Mouse (Mus musculus): ENCODE data around the gene Magi1.

Magi1 gene

GRCm38 (mm10) chr6:94163325-94163995, 120.3 kb downstream of the Magi1 start:
- DNase-seq (ENCODE audit: extremely low read depth, insufficient read length, low spot score): no peak

DNA sequence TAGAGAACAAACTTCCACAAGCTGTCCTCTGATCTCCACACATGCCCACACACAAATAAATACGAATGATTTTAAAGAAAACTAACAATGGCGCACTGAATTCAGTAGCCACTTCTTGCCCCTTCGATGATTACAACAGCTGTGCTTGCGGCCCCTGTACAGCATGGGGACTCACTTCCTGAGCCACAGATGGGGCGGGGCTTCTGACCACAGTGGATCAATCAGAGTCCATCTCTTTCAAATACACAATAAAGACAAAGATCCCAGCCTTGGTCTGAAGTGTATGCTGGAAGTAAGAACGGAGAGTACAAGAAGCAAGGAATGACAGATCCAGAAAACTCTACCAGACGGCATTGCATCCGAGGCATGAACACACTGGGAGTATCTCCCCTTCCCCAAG, 120.8 kb downstream of the Magi1 start:
- no peak for DNase-seq (ENCODE audit: extremely low read depth, insufficient read length, low spot score)

DNA sequence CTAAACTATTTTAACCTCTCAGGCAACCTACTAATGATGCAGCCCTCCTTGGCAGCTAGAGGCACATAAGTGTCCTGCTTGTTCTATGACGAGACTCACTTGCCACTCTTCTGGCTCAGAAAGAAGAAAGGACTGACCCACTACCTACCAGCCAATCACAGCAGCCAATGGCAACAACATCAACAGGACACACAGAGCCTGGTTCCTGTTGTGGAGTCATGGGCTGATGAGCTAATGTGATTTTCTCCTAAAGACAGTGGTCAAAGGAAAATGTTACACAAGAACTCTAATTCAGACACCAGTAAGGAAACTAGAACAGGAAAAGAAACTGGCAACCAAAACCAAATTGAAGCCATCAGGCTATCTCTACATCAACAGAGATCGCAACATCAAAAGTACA, 124.5 kb downstream of the Magi1 start:
- DNase-seq (ENCODE audit: extremely low read depth, insufficient read length, low spot score): no peak

GRCm38 (mm10) chr6:94158119-94158848, 125.4 kb downstream of the Magi1 start:
- DNase-seq (ENCODE audit: extremely low read depth, insufficient read length, low spot score): no peak

DNA sequence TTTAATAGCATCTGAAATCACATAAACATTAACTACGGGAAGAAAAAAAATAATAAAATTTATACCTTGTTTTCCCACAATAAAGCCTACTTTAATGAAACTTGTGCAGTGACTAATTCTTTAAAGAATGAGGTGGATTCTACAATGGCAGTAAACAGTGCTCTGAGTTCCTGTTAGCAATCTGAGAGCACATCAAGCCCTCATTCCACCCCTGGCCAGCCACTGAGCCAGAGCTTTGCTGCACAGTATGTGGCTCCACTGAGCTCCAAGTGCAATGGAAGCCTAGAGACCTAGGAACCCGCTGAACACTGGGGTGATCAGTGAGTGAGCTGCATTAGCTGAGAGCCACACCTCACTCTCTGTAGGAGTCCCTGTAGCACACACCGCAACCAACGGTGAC, 127.7 kb downstream of the Magi1 start:
- DNase-seq (ENCODE audit: extremely low read depth, insufficient read length, low spot score): no peak

DNA sequence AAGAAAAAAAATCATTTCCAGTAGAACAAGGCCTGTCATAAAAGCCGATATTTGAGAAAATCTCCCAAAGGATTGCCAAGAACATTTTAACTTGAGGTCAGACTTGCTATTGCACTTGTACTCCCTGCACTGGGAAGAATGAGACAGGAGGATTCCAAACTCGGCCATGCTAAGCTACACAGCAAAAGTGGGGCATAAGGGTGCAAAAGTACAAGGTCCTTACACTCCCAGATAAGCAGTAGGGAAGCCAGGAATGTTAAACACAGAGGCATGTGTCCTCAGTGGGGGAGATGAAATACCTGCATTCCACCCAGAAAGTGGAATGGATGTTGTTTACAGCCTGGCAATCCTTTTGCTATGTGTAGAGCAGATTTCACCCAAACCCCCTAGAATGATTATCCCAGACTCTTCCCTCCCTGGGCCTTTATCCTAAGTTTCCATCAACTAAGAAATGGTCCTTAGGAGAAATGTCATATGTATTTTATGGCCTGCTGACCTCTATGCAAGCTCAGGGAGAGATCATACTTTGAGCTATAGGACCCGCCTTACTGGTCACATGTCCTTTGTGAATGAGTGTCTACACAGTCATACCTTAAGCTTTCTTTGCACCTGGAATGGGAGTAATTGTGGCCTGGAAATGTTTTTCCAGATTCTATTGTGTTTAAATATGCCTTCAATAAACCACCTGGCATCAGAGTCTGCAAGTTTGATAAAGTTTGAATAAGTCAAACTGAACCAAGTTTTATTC, 128.7 kb downstream of the Magi1 start:
- no peak for DNase-seq (ENCODE audit: extremely low read depth, insufficient read length, low spot score)

GRCm38 (mm10) chr6:94152881-94153280, 130.8 kb downstream of the Magi1 start:
- peak; percentile 51 for DNase-seq (ENCODE audit: extremely low read depth, insufficient read length, low spot score)

DNA sequence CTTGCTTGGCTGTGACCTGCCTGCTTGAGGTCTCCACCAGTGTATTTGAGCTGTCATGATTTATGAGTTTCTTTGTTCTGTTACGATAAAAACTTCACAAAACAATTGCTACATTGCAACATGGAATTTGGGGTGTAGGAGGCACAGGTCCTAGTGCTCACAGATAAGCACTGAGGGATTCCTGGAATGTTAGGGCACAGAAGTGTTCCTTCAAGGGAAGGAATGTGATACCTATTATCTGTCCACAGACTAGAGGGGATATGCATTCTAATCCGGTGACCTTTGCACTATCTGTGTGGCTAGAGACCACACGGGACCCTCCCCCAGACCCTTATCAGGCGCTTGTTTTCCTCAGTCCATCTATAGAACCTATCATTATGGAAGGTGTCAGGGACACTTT, 132.8 kb downstream of the Magi1 start:
- no peak for DNase-seq (ENCODE audit: extremely low read depth, insufficient read length, low spot score)

DNA sequence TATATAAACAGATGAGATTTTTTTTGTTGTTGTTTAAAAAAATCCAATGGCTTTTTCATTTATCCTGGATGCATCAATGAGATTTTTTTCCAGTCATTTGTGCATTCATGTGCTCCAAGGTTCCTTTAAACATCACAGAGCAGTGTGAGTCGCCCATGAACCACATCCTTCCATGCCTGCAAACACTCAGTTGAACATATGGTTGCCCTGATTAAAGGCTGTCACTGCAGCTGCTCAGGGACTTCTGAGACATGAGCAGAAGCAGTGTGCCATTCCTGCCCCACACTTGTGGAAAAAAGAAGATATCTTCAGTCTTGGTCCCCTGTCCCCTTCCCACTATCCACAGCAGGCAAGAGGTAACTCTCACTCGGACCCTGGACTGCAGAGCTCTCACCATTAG, 133.9 kb downstream of the Magi1 start:
- DNase-seq (ENCODE audit: extremely low read depth, insufficient read length, low spot score): no peak

GRCm38 (mm10) chr6:94146206-94146493, 137.6 kb downstream of the Magi1 start:
- DNase-seq (ENCODE audit: extremely low read depth, insufficient read length, low spot score): no peak

DNA sequence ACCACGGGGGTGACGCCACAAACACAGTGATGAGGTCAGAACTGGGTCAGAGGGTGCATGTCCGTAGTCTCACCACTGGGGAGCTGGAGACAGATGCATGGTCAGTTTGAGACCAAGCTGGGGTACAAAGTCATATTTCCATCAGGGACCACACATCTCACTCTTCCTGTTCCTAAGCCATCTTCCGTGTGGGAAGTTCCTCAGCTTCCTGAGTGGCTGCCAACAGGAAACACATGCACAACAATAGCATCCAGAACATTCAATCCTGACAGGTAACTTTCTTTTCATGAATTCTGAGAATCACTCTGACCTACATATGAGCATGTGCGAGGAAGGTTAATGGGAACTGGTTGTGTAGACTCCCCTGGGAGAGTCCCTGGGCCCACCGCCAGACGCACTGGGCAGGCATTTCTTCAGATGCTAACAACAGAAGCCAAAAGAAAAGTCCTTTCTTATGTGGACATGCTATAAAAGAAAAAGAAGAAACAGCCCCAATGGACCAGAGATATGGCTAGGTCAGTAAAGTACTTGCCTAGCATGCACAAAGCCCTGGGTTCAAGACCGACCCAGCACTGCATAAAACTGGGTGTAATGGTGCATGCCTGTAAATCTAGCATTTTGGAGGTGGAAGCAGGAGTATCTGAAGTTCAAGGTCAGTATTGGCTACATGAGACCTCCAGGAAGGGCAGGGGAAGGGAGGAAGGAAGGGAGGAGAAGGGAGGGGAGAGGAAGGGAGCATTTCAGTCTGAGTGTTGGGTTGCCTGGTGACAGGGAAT, 138.1 kb downstream of the Magi1 start:
- DNase-seq (ENCODE audit: extremely low read depth, insufficient read length, low spot score): no peak

DNA sequence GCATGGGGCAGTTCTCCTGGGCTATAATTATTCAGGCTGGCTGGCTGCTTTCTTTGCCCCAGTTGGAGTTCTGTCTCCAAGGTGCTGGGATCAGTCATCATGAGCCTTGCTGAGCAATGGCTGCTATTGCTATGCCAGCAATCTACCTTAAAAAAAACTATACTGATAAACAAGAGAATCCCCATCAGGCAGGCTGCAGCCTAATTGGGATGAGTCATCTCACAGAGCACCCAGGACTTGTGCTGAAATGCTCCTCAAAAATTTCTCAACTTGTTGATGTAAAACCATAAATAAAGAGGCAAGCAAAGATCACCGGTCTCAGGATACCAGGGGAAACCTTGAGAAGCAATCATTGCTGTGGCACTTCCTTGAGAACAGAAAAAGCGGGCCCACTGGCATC, 141.2 kb downstream of the Magi1 start:
- DNase-seq (ENCODE audit: extremely low read depth, insufficient read length, low spot score): no peak

- peak; percentile 29 for DNase-seq (ENCODE audit: extremely low read depth, insufficient read length, low spot score)
These were observed 142.2 kb downstream of the Magi1 start for GRCm38 (mm10) chr6:94141496-94141895.

- DNase-seq (ENCODE audit: extremely low read depth, insufficient read length, low spot score): peak; percentile 56
These were observed 143.7 kb downstream of the Magi1 start for GRCm38 (mm10) chr6:94139952-94140414.

GRCm38 (mm10) chr6:94136693-94137092, 147.0 kb downstream of the Magi1 start:
- DNase-seq (ENCODE audit: extremely low read depth, insufficient read length, low spot score): no peak

GRCm38 (mm10) chr6:94134159-94134558, 149.6 kb downstream of the Magi1 start:
- no peak for DNase-seq (ENCODE audit: extremely low read depth, insufficient read length, low spot score)

DNA sequence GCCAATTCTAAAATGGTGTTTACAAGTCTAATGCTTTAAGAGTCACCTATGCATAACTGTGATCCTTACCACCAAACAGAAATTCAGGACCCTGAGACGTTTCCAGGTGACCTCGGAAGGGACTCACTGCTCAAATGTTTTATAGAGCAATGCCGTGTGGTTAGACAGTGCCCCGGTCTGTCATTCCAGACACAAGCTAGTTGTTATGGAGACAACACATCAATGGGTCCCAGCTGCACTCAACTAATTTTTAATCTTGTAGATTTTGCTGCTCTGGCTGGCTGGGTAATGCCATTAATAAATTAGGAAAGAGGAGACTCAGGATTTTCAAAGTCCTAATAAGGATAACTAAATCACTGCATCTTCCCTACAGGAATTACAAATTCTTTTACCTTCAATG, 151.7 kb downstream of the Magi1 start:
- DNase-seq (ENCODE audit: extremely low read depth, insufficient read length, low spot score): no peak

- DNase-seq (ENCODE audit: extremely low read depth, insufficient read length, low spot score): no peak
These were observed 153.3 kb downstream of the Magi1 start for GRCm38 (mm10) chr6:94130389-94130788.

DNA sequence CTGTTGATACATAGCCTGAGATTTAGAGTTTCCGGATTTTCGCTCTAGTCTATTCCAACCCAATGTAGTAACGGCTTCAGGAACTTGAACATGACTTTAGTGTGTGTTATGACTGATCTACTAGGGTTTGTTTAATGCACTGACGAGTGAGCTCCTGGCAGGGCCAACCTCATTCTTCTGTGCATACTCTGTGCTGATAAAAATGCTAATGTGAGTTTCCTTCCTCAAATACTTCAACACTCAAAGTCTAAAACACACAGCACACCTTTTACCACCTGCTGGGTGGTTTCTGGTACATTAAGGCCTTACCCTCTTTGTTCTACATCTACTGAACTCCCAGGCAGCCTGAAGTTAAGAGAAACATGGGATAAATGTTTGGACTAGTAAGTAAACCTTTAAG, 157.0 kb downstream of the Magi1 start:
- DNase-seq (ENCODE audit: extremely low read depth, insufficient read length, low spot score): no peak

DNA sequence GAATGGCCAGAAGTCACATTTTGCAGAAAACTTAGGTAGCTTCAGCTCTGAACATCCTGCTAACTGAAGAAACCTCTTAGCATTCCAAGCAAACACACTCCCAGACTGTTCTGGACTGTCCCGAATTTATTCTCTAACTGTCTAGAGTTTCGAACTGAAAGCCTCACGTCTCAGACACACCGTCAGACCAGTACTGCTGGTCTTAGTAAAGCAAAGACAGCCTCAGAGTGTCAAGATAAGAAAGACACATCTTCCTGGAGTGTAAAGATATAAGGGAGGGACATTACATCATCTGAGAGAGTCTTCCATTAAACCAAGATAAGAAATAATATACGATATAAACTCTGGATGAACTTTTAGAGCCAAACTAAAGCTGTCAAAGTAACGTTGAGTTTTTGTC, 158.6 kb downstream of the Magi1 start:
- no peak for DNase-seq (ENCODE audit: extremely low read depth, insufficient read length, low spot score)

DNA sequence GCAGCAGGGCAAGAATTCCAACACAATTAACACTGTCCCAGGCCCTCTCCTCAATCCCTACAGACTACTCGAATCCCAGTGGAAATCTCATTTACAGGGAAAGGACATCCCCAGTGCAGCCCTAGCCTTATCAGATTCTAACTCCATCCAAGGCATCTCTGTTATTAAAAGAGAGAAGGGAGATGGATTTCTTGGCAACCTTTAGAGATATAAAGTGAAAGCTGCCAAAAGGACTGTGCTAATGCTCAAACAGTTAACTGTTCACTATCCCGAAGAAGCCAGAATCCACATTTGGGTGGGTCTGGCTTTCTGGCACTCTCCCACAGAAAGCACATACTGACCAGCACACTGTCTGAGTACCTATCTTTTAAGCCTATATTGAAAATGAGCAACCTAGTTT, 159.4 kb downstream of the Magi1 start:
- DNase-seq (ENCODE audit: extremely low read depth, insufficient read length, low spot score): no peak

All from 3134 (cell line).